Comparison of ENCODE assay signal across 25 mouse cellular contexts in genomic region chr2:163463998-163464397, GRCm38 (mm10). TPM values are rescaled to one million over a fixed set of nuclear protein-coding genes. Genes with fewer than 3 reads are reported as not detected.
DNase-seq lines count a peak whose midpoint lies in the region; ATAC-seq and TF ChIP-seq lines count a peak whose summit lies in the region.
"Had no signal": no experiment of that assay in that cellular context is flagged by ENCODE, and none has a peak within 500 bp of the region (broad histone marks: within the 10 kb centered on the region; RNA-seq: fewer than 3 reads in every experiment).

No protein-coding gene starts in this region.

- H3K9me3 ChIP-seq in heart, embryonic 11.5 days (replicated peaks; ENCODE audit: control insufficient read depth, low read length) = no peaks in the 10 kb centered on the region
- H3K9me3 ChIP-seq in E14TG2a.4 (ENCODE audit: low read length) = peaks cover 21% of the 10 kb centered on the region
- H3K9me3 ChIP-seq: limb, embryonic 15.5 days had no signal

- no peak for TF ChIP-seq CTCF in E14TG2a.4 (conservative IDR thresholded peaks at IDR 0.05; ENCODE audit: low read length)

- H3K4me1 ChIP-seq in heart, embryonic 11.5 days (ENCODE audit: control insufficient read depth, insufficient read depth, low read length) = peaks cover 31% of the 10 kb centered on the region
- H3K4me1 ChIP-seq in E14TG2a.4 (replicated peaks; ENCODE audit: low read depth, low read length) = peaks cover 88% of the 10 kb centered on the region
- H3K4me1 ChIP-seq: limb, embryonic 15.5 days had no signal

- H3K27me3 ChIP-seq in heart, embryonic 11.5 days (ENCODE audit: control insufficient read depth, insufficient read depth, low read length) = peaks cover 2% of the 10 kb centered on the region
- no peaks in the 10 kb centered on the region for H3K27me3 ChIP-seq in E14TG2a.4 (ENCODE audit: insufficient read depth, low read length)

- no peak overlapping the region for H3K9ac ChIP-seq in heart, embryonic 11.5 days (ENCODE audit: low read depth, low read length)
- H3K9ac ChIP-seq: forebrain, postnatal 0 days; limb, embryonic 15.5 days; lung, embryonic 14.5 days had no signal

- H3K4me3 ChIP-seq in heart, embryonic 11.5 days (ENCODE audit: low read depth, low read length) = no peak overlapping the region
- peak overlapping the region; percentile 48 for H3K4me3 ChIP-seq in E14TG2a.4 (replicated peaks; ENCODE audit: low read length)
- H3K4me3 ChIP-seq: limb, embryonic 15.5 days had no signal

- no peak for DNase-seq in cerebellum, adult 11 months
- no peak for DNase-seq in heart, adult 8-10 months (ENCODE audit: low spot score)
- peak; percentile 50 to 59 for DNase-seq in cerebellum, postnatal 25 days
- DNase-seq in left cerebral cortex, postnatal 25 days (ENCODE audit: low spot score in 2 of 2) = no peak
- no peak for DNase-seq in gastrocnemius, adult 8-10 months (ENCODE audit: low spot score in 2 of 2)
- DNase-seq: adrenal gland, postnatal 36 days; forebrain, postnatal 0 days; gastrocnemius, postnatal 14 days; kidney, adult 9 months; kidney, postnatal 4 days; lung, embryonic 14.5 days; midbrain, embryonic 14.5 days; thymus, adult 18-20 months had no signal

- H3K36me3 ChIP-seq in heart, embryonic 11.5 days (ENCODE audit: control insufficient read depth, insufficient read depth, low read length) = peaks cover 8% of the 10 kb centered on the region
- peaks cover 52% of the 10 kb centered on the region for H3K36me3 ChIP-seq in E14TG2a.4 (ENCODE audit: insufficient read depth, low read length)

- 50% methylated on average over 4 of the region's 4 CpGs for WGBS in heart, embryonic 11.5 days (ENCODE audit: insufficient replicate concordance)

- H3K27ac ChIP-seq in heart, embryonic 11.5 days (ENCODE audit: low read depth, low read length) = peak overlapping the region; percentile 76
- H3K27ac ChIP-seq: hindbrain, postnatal 0 days; limb, embryonic 15.5 days had no signal

- 0 out of 2 replicates have a peak, but pooled peaks have one; percentile 36 for ATAC-seq in cerebellum, adult (ENCODE audit: insufficient number of reproducible peaks, low FRiP score, low TSS enrichment)
- no peak for ATAC-seq in heart, embryonic 11.5 days (replicated peaks; ENCODE audit: insufficient number of reproducible peaks, low FRiP score, low TSS enrichment)
- ATAC-seq: CD4-positive, CD25-positive, alpha-beta regulatory T cell, adult 4 months; forebrain, postnatal 0 days; hindbrain, postnatal 0 days had no signal

- intact Hi-C loops in left cerebral cortex, postnatal 25 days (cut with DNase I) = no loop called here

- no peak overlapping the region; the same call in 1 of the 2 replicates for H3K4me2 ChIP-seq in heart, embryonic 11.5 days
- H3K4me2 ChIP-seq: limb, embryonic 15.5 days; lung, embryonic 14.5 days had no signal

RNA-seq across cellular contexts. Expression of gene Fitm2, which starts 8.4 kb away (rescaled TPM):
- 11.6 and 14.6 TPM in 2 replicates for polyA plus RNA-seq in heart, embryonic 11.5 days (2014; fragmentation: Nextera tagmentation; extraction: Ambion mirVana)
- total RNA-seq in heart, adult 8-10 months (2022) = 100 to 1,000 TPM; 197 to 218 (median 209) TPM
- 10 to 100 TPM; 19.3 to 20.3 TPM for total RNA-seq in left cerebral cortex, postnatal 25 days (2021)
- total RNA-seq in gastrocnemius, adult 8-10 months (2022) = 10 to 100 TPM; 70.3 to 75.0 (median 73.9) TPM

RNA-seq across cellular contexts. Expression of gene Gdap1l1, which starts 25.7 kb away (rescaled TPM):
- polyA plus RNA-seq in heart, embryonic 11.5 days (2014; fragmentation: Nextera tagmentation; extraction: Ambion mirVana) = 0.31 and 0.64 TPM in 2 replicates
- total RNA-seq in heart, adult 8-10 months (2022) = not detected
- 10 to 100 TPM; 68.8 to 77.1 TPM for total RNA-seq in left cerebral cortex, postnatal 25 days (2021)
- total RNA-seq in gastrocnemius, adult 8-10 months (2022) = under 1 TPM in 1 of 4 experiments, not detected in 3; 0.13 TPM
- total RNA-seq: heart, postnatal 14 days; megakaryocyte, adult 5-6 weeks had no signal
- polyA plus RNA-seq: CD4-positive, CD25-positive, alpha-beta regulatory T cell, adult 4 months had no signal

RNA-seq across cellular contexts. Expression of gene R3hdml, which starts 28.1 kb away (rescaled TPM):
- 0.27 TPM in 1 of 2 replicates, not detected in the other for polyA plus RNA-seq in heart, embryonic 11.5 days (2014; fragmentation: Nextera tagmentation; extraction: Ambion mirVana)
- total RNA-seq in heart, adult 8-10 months (2022) = not detected
- not detected for total RNA-seq in left cerebral cortex, postnatal 25 days (2021)
- total RNA-seq in gastrocnemius, adult 8-10 months (2022) = not detected
- total RNA-seq: adrenal gland, postnatal 36 days; gastrocnemius, postnatal 14 days; heart, postnatal 14 days; layer of hippocampus, postnatal 14 days; left cerebral cortex, postnatal 14 days; megakaryocyte, adult 5-6 weeks had no signal
- polyA plus RNA-seq: CD4-positive, CD25-positive, alpha-beta regulatory T cell, adult 4 months; lung, embryonic 14.5 days; midbrain, embryonic 14.5 days; stomach, embryonic 14.5 days had no signal

RNA-seq across cellular contexts. Expression of gene Oser1, which starts 39.5 kb away (rescaled TPM):
- polyA plus RNA-seq in heart, embryonic 11.5 days (2014; fragmentation: Nextera tagmentation; extraction: Ambion mirVana) = 60.8 and 64.1 TPM in 2 replicates
- total RNA-seq in heart, adult 8-10 months (2022) = 10 to 100 TPM; 19.4 to 21.8 (median 20.3) TPM
- total RNA-seq in left cerebral cortex, postnatal 25 days (2021) = 10 to 100 TPM; 22.9 to 24.6 TPM
- total RNA-seq in gastrocnemius, adult 8-10 months (2022) = 10 to 100 TPM; 30.7 to 34.5 (median 32.9) TPM

RNA-seq across cellular contexts. Expression of gene Hnf4a, which starts 42.6 kb away (rescaled TPM):
- polyA plus RNA-seq in heart, embryonic 11.5 days (2014; fragmentation: Nextera tagmentation; extraction: Ambion mirVana) = 0.04 and 0.56 TPM in 2 replicates
- not detected for total RNA-seq in heart, adult 8-10 months (2022)
- not detected for total RNA-seq in left cerebral cortex, postnatal 25 days (2021)
- under 1 TPM in 1 of 4 experiments, not detected in 3; 0.11 TPM for total RNA-seq in gastrocnemius, adult 8-10 months (2022)
- total RNA-seq: forebrain, postnatal 0 days; gastrocnemius, postnatal 14 days; layer of hippocampus, postnatal 14 days; left cerebral cortex, postnatal 14 days; megakaryocyte, adult 5-6 weeks had no signal
- polyA plus RNA-seq: CD4-positive, CD25-positive, alpha-beta regulatory T cell, adult 4 months; embryonic facial prominence, embryonic 14.5 days; forebrain, postnatal 0 days; hindbrain, postnatal 0 days; midbrain, embryonic 14.5 days had no signal

Comparison
In these comparisons a context has a peak if more than half of its experiments do, and no peak if none do; other contexts are left out.
1. DNase-seq: peak in cerebellum, postnatal 25 days (2 of 2); none in cerebellum, adult 11 months (single experiment), heart, adult 8-10 months (single experiment), left cerebral cortex, postnatal 25 days (0 of 2) and gastrocnemius, adult 8-10 months (0 of 2).
2. RNA of gene Gdap1l1, which starts 25.7 kb away (total RNA-seq): 68.8 to 77.1 TPM in left cerebral cortex, postnatal 25 days; 0.13 TPM in gastrocnemius, adult 8-10 months and not detected in heart, adult 8-10 months; every median in the first group is over 10 times any median in the second.